Mouse (Mus musculus): Measurements from ENCODE around the gene Phactr1.

DNA sequence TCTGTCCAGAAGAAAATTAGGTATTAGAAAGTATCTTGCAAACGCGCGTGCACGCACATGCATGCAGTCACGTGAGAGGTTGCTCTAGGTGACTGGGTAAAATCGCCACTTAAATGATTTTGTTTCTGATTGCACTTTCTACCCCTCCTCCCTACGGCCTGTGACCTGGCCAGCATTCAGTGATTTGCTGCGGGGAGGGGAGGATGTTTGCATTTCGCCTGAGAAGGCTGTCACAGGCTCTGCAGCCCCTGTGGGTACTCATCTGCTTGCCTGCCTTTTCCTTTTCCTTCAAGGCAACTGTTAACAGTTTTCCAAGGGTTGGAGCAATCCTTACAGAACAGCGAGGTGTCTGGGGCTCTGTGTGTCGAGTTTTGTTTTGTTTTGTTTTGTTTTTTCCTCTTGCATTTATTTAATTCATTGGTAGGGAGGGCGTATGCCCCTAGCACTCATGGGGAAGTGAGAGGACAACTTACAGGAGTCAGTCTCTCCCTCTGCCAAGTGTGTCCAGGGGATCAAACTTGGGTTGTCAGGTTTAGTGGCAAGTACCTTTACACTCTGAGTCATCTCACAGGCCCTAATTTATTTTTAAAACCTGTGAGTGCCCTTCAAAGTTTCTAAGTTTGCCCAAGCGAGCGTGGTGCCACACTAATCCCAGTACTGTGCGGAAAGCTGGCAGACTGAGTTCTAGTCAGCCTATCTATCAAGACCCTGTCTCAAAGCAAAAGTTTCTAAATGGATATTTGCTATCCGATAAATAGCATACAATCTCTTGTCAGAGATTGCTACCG, 443.7 kb downstream of the Phactr1 start:
- TF ChIP-seq POLR2A (IDR thresholded peaks at IDR 0.05; ENCODE audit: borderline replicate concordance, control insufficient read depth, low read depth, low read length) (no peak), CTCF (IDR thresholded peaks at IDR 0.05; ENCODE audit: control insufficient read depth, insufficient read depth, low read length) (no peak)

Data from bone marrow, adult 2 months (tissue).